Mouse (Mus musculus) kidney, adult 2 months (tissue): ENCODE results near the gene Trim13. TPM values are rescaled to one million over a fixed set of nuclear protein-coding genes. Genes with fewer than 3 reads are reported as not detected.

Source experiments
- DNase-seq: peaks from one replicate; pipeline ENCODE4 v3.0.0; 2021
- H3K27ac ChIP-seq: fragments of 200-500 bp; 2 replicates; pipeline ENCODE4 v1.5.1; 2012; ENCODE audit warnings: low read depth, low read length, control low read depth, inconsistent platforms; ENCODE audit not compliant: insufficient read depth
- H3K27me3 ChIP-seq: fragments of 200-500 bp; replicated peaks from 2 replicates; pipeline ENCODE4 v1.6.1; 2012; ENCODE audit warnings: mild to moderate bottlenecking, moderate library complexity, low read length, inconsistent platforms; ENCODE audit not compliant: control insufficient read depth, insufficient read depth
- H3K36me3 ChIP-seq: fragments of 200-500 bp; 2 replicates; pipeline ENCODE4 v1.6.1; 2012; ENCODE audit warnings: mild to moderate bottlenecking, moderate library complexity, low read length, inconsistent platforms; ENCODE audit not compliant: control insufficient read depth, insufficient read depth
- H3K4me1 ChIP-seq: fragments of 200-500 bp; 2 replicates; pipeline ENCODE4 v1.6.1; 2011; ENCODE audit warnings: low read length; ENCODE audit not compliant: control insufficient read depth, insufficient read depth
- H3K4me3 ChIP-seq: fragments of 200-500 bp; 2 replicates; pipeline ENCODE4 v1.5.1; 2011; ENCODE audit warnings: mild to moderate bottlenecking, low read depth, low read length, control low read depth; ENCODE audit not compliant: insufficient read depth
- CTCF ChIP-seq: fragments of 200-500 bp; conservative IDR thresholded peaks from 2 replicates; pipeline ENCODE4 v1.5.1; 2011; ENCODE audit warnings: low read depth, mild to moderate bottlenecking, control low read depth, low read length, moderate library complexity, mixed read lengths; ENCODE audit not compliant: insufficient read depth, insufficient read length
- POLR2A ChIP-seq: fragments of 200-500 bp; IDR thresholded peaks from one replicate; pipeline ENCODE4 v1.6.1; 2011; ENCODE audit warnings: low read depth, low read length, control low read depth
- WGBS: fragments of 180-500 bp; shearing (Covaris S2); methylation state at CpG from one replicate; pipeline ENCODE4 v1.1.7; 2018; 5-methylcytosine and 5-hydroxymethylcytosine counted together
- polyA plus RNA-seq: library from polyadenylated mRNA; depleted of rRNA; stranded (reverse); fragments of >200 nt; gene quantifications from 2 replicates; pipeline ENCODE4 v1.2.3, GENCODE M21; 2012; rRNA removed

Gene Trim13
- polyA plus RNA-seq, 1 experiment = 5.0 TPM

GRCm38 (mm10) chr14:61648685-61649504, 50.8 kb downstream of the Trim13 start:
- Histone ChIP-seq H3K4me3 (peak overlapping the region; percentile 92), H3K4me1 (no peaks in the 10 kb centered on the region; the same call in 1 of the 2 replicates)
- WGBS = 1% methylated on average over 62 of the region's 62 CpGs

GRCm38 (mm10) chr14:61650291-61650960, 52.4 kb downstream of the Trim13 start:
- TF ChIP-seq CTCF (no peak), POLR2A (no peak)
- Histone ChIP-seq H3K27me3 (no peaks in the 10 kb centered on the region), H3K4me3 (no peak overlapping the region), H3K4me1 (no peaks in the 10 kb centered on the region; the same call in 1 of the 2 replicates), H3K27ac (peak overlapping the region; percentile 38; the same call in 1 of the 2 replicates), H3K36me3 (no peaks in the 10 kb centered on the region)
- peak; percentile 62 for DNase-seq
- 31% methylated on average over 9 of the region's 9 CpGs for WGBS

More at GRCm38 (mm10) chr14:61648685-61649504, 50.8 kb downstream of the Trim13 start:
- Histone ChIP-seq H3K36me3 (no peaks in the 10 kb centered on the region), H3K27ac (peak overlapping the region; percentile 89), H3K27me3 (no peaks in the 10 kb centered on the region)
- TF ChIP-seq CTCF (no peak), POLR2A (peak; percentile 91)
- peak; percentile 98 for DNase-seq

Other genes with a start within 250 kb of the Trim13 start
- 1.5 and 2.0 TPM in 2 replicates for gene Ebpl, start 237.8 kb upstream of the Trim13 start, polyA plus RNA-seq
- gene Kpna3, start 158.4 kb upstream of the Trim13 start, polyA plus RNA-seq = 5.9 and 8.4 TPM in 2 replicates
- gene Spryd7, start 41.4 kb upstream of the Trim13 start, polyA plus RNA-seq = 9.5 and 9.7 TPM in 2 replicates
- 0.09 and 0.12 TPM in 2 replicates for gene Kcnrg, start 9.2 kb downstream of the Trim13 start, polyA plus RNA-seq